Mouse (Mus musculus): ENCODE data around the gene Ticam1.

GRCm38 (mm10) chr17:56287830-56288229, 11.2 kb upstream of the Ticam1 start:
- TF ChIP-seq POLR2A (IDR thresholded peaks at IDR 0.05; ENCODE audit: borderline replicate concordance, insufficient read depth, low read length) (no peak), CTCF (IDR thresholded peaks at IDR 0.05; ENCODE audit: borderline replicate concordance, insufficient read depth, low read depth, low read length) (no peak)

All from cerebellum, adult 2 months (tissue).